Mouse (Mus musculus) heart, postnatal 0 days (tissue): ENCODE measurements around the gene Eef1g. TPM values are rescaled to one million over a fixed set of nuclear protein-coding genes. Genes with fewer than 3 reads are reported as not detected.

Experiments used
- ATAC-seq: fragments of 200-750 bp; cut with Nextera tagmentation; 2 replicates; pipeline ENCODE4 v1.8.0; 2017; ENCODE audit warnings: low read depth, moderate number of reproducible peaks, moderate library complexity; ENCODE audit not compliant: insufficient read depth
- DNase-seq: peaks from one replicate; pipeline ENCODE4 v3.0.0-alpha.2; 2016; ENCODE audit warnings: low spot score
- H3K27ac ChIP-seq: fragments of 300-500 bp; sonication (generic); 2 replicates; pipeline ENCODE4 v1.5.1; 2014; ENCODE audit warnings: low read depth, mild to moderate bottlenecking
- H3K27me3 ChIP-seq: fragments of 300-500 bp; sonication (generic); 2 replicates; pipeline ENCODE4 v1.6.1; 2014; ENCODE audit warnings: low read length, mixed read lengths; ENCODE audit not compliant: control insufficient read depth, insufficient read depth
- H3K36me3 ChIP-seq: fragments of 300-500 bp; sonication (generic); replicated peaks from 2 replicates; pipeline ENCODE4 v1.6.1; 2014; ENCODE audit warnings: low read length, mixed read lengths; ENCODE audit not compliant: control insufficient read depth, insufficient read depth
- H3K4me1 ChIP-seq: fragments of 300-500 bp; sonication (generic); 2 replicates; pipeline ENCODE4 v1.6.1; 2014; ENCODE audit warnings: antibody characterized with exemption; ENCODE audit not compliant: control insufficient read depth, insufficient read depth
- H3K4me2 ChIP-seq: fragments of 300-500 bp; sonication (generic); 2 replicates; pipeline ENCODE4 v1.6.1; 2014; ENCODE audit warnings: low read depth, mild to moderate bottlenecking, low read length, moderate library complexity
- H3K4me3 ChIP-seq: fragments of 300-500 bp; sonication (generic); 2 replicates; pipeline ENCODE4 v1.5.1; 2014; ENCODE audit warnings: low read depth, low read length
- H3K9ac ChIP-seq: fragments of 300-500 bp; sonication (generic); replicated peaks from 2 replicates; pipeline ENCODE4 v1.6.1; 2014; ENCODE audit warnings: low read depth, low read length, mixed read lengths
- H3K9me3 ChIP-seq: fragments of 300-500 bp; sonication (generic); replicated peaks from 2 replicates; pipeline ENCODE4 v1.6.1; 2016; ENCODE audit warnings: low read length; ENCODE audit not compliant: control insufficient read depth
- CTCF ChIP-seq: IDR thresholded peaks from 2 replicates; pipeline ENCODE4 v1.5.1; 2016; ENCODE audit warnings: antibody characterized with exemption, control low read depth, low read depth
- EP300 ChIP-seq: IDR thresholded peaks from 2 replicates; pipeline ENCODE4 v1.6.1; 2016; ENCODE audit warnings: antibody characterized with exemption, low read depth
- whole genome bisulfite sequencing: fragments of 180-500 bp; shearing (Covaris S2); extraction: QIAGEN DNeasy Blood & Tissue Kit; methylation state at CpG from one replicate; pipeline ENCODE4 v1.1.7; 2014; 5-methylcytosine and 5-hydroxymethylcytosine counted together
- polyA plus RNA-seq: library from polyadenylated mRNA; unstranded; fragments of >200 nt; fragmentation: Nextera tagmentation; extraction: Ambion mirVana; gene quantifications from 2 replicates; pipeline ENCODE4 v1.2.1, GENCODE M21; 2015
- total RNA-seq: library from RNA; depleted of rRNA; stranded (reverse); fragments of >200 nt; gene quantifications from 2 replicates; pipeline ENCODE4 v1.2.3, GENCODE M21; 2014; ENCODE audit warnings: low replicate concordance

The Eef1g gene
- total and polyA plus RNA-seq, 2 experiments from 2014 or later: 173 to 439 TPM

- WGBS: 48% methylated on average over 2 of the region's 2 CpGs
- ATAC-seq (0 out of 2 replicates have a peak, but pooled peaks have one; percentile 31), DNase-seq (no peak)
Observed at GRCm38 (mm10) chr19:8981450-8982168, 14.8 kb downstream of the Eef1g start.

GRCm38 (mm10) chr19:8982303-8983149, 15.7 kb downstream of the Eef1g start:
- ATAC-seq: no peak

More at GRCm38 (mm10) chr19:8981450-8982168, 14.8 kb downstream of the Eef1g start:
- Histone ChIP-seq H3K9me3 (no peaks in the 10 kb centered on the region), H3K27me3 (no peaks in the 10 kb centered on the region), H3K9ac (no peak overlapping the region), H3K4me1 (peaks cover 51% of the 10 kb centered on the region), H3K36me3 (peaks cover 28% of the 10 kb centered on the region), H3K4me3 (no peak overlapping the region), H3K27ac (peak overlapping the region; percentile 41), H3K4me2 (no peak overlapping the region)
- TF ChIP-seq EP300 (no peak), CTCF (no peak)

GRCm38 (mm10) chr19:8983150-8983650, 16.4 kb downstream of the Eef1g start:
- Histone ChIP-seq H3K4me2 (no peak overlapping the region), H3K27ac (peak overlapping the region; percentile 69), H3K9ac (0 out of 2 replicates have a peak overlapping the region, but pooled peaks have one; percentile 12), H3K4me1 (peaks cover 60% of the 10 kb centered on the region), H3K4me3 (no peak overlapping the region), H3K27me3 (no peaks in the 10 kb centered on the region), H3K9me3 (no peaks in the 10 kb centered on the region), H3K36me3 (peaks cover 14% of the 10 kb centered on the region)
- ATAC-seq (0 out of 2 replicates have a peak, but pooled peaks have one; percentile 16), DNase-seq (peak; percentile 46)
- no peak for TF ChIP-seq EP300
- TF ChIP-seq CTCF: no peak
- 14% methylated on average over 4 of the region's 4 CpGs for WGBS

More at GRCm38 (mm10) chr19:8982303-8983149, 15.7 kb downstream of the Eef1g start:
- 41% methylated on average over 5 of the region's 5 CpGs for WGBS
- Histone ChIP-seq H3K4me1 (peaks cover 54% of the 10 kb centered on the region), H3K9ac (0 out of 2 replicates have a peak overlapping the region, but pooled peaks have one; percentile 12), H3K27ac (peak overlapping the region; percentile 69), H3K27me3 (no peaks in the 10 kb centered on the region), H3K36me3 (peaks cover 21% of the 10 kb centered on the region), H3K4me3 (no peak overlapping the region), H3K4me2 (no peak overlapping the region), H3K9me3 (no peaks in the 10 kb centered on the region)
- no peak for TF ChIP-seq CTCF
- TF ChIP-seq EP300: no peak
- DNase-seq: no peak

GRCm38 (mm10) chr19:8984255-8984868, 17.5 kb downstream of the Eef1g start:
- 23% methylated on average over 7 of the region's 7 CpGs for WGBS
- TF ChIP-seq CTCF (no peak), EP300 (no peak)
- no peaks in the 10 kb centered on the region for H3K27me3 ChIP-seq
- ATAC-seq (no peak), DNase-seq (peak; percentile 86)
- H3K4me1 ChIP-seq: peaks cover 65% of the 10 kb centered on the region
- no peak overlapping the region for H3K4me3 ChIP-seq
- no peaks in the 10 kb centered on the region for H3K9me3 ChIP-seq
- H3K4me2 ChIP-seq: no peak overlapping the region
- H3K36me3 ChIP-seq: peaks cover 2% of the 10 kb centered on the region
- H3K9ac ChIP-seq: no peak overlapping the region
- H3K27ac ChIP-seq: peak overlapping the region; percentile 69

- no peak overlapping the region for H3K4me2 ChIP-seq
- no peak overlapping the region for H3K9ac ChIP-seq
- 30% methylated on average over 5 of the region's 5 CpGs for WGBS
- no peak for TF ChIP-seq CTCF
- no peak for TF ChIP-seq EP300
- ATAC-seq: no peak
- peaks cover 65% of the 10 kb centered on the region for H3K4me1 ChIP-seq
- no peaks in the 10 kb centered on the region for H3K36me3 ChIP-seq
- H3K9me3 ChIP-seq: no peaks in the 10 kb centered on the region
- H3K27me3 ChIP-seq: no peaks in the 10 kb centered on the region
- no peak overlapping the region for H3K4me3 ChIP-seq
- DNase-seq: no peak
- H3K27ac ChIP-seq: no peak overlapping the region
Observed at GRCm38 (mm10) chr19:8985891-8986290, 19.1 kb downstream of the Eef1g start.
